Mouse (Mus musculus): ENCODE data around the gene Astn1. TPM values are rescaled to one million over a fixed set of nuclear protein-coding genes. Genes with fewer than 3 reads are reported as not detected.

The Astn1 gene
- polyA plus RNA-seq, 1 experiment from 2014 or later, result 59.6 TPM

DNA sequence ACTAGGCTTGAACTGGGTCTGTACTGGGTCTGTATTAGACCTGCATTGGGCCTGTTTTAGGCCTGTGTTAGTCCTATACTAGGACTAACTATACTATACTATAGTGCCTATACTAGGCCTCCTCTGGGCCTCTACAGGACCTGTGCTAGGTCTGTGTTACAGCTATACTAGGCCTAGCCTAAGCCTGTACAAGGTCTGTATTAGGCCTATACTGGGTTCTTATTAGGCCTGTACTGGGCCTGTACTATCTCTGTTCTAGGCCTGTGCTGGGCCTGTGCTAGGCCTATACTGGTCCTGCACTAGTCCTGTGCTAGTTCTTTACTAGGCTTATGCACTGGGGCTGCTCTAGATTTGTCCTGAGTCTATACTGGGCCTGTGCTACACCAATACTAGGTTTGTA is 90.6 kb downstream of the Astn1 start:
- Histone ChIP-seq H3K27ac (replicated peaks; ENCODE audit: low read depth, low read length) (no peak overlapping the region), H3K9me3 (ENCODE audit: control insufficient read depth, low read length) (no peaks in the 10 kb centered on the region)
- no peak for ATAC-seq (ENCODE audit: low FRiP score, low TSS enrichment)

DNA sequence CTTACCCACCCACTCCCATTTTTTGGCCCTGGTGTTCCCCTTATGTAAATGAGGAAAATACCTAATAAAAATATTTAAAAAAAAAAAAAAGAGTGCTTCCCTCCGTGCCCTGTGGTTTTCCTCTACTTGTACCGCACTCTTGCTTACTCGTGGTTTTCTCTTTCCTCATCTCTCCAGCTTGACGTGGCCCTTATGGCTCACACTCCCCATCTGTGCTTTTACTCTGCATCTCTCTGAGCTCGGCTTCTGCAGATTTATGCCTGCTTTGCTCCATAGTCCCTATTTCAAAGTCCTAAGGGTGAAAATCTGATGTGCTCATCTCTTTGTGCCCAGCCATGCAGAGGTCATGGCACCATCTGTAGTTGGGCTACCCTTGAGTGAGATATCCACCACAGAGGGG is 91.5 kb downstream of the Astn1 start:
- Histone ChIP-seq H3K4me2 (ENCODE audit: low read length) (no peak overlapping the region), H3K27me3 (ENCODE audit: control insufficient read depth, insufficient read depth, low read length) (no peaks in the 10 kb centered on the region), H3K9me3 (ENCODE audit: control insufficient read depth, low read length) (no peaks in the 10 kb centered on the region), H3K27ac (replicated peaks; ENCODE audit: low read depth, low read length) (no peak overlapping the region), H3K4me1 (ENCODE audit: control insufficient read depth, insufficient read depth, low read length) (no peaks in the 10 kb centered on the region), H3K9ac (replicated peaks; ENCODE audit: low read length) (no peak overlapping the region), H3K36me3 (ENCODE audit: control insufficient read depth, insufficient read depth, low read length) (no peaks in the 10 kb centered on the region), H3K4me3 (replicated peaks; ENCODE audit: low read depth, low read length) (no peak overlapping the region)
- no peak for ATAC-seq (ENCODE audit: low FRiP score, low TSS enrichment)
- DNase-seq, result no peak
- 97% methylated on average over 5 of the region's 5 CpGs for WGBS

More for the DNA sequence above, 90.6 kb downstream of the Astn1 start:
- H3K4me3 ChIP-seq (replicated peaks; ENCODE audit: low read depth, low read length), result no peak overlapping the region
- H3K27me3 ChIP-seq (ENCODE audit: control insufficient read depth, insufficient read depth, low read length), result no peaks in the 10 kb centered on the region
- no peaks in the 10 kb centered on the region for H3K4me1 ChIP-seq (ENCODE audit: control insufficient read depth, insufficient read depth, low read length)
- DNase-seq, result no peak
- no peak overlapping the region for H3K9ac ChIP-seq (replicated peaks; ENCODE audit: low read length)
- H3K4me2 ChIP-seq (ENCODE audit: low read length), result no peak overlapping the region
- no peaks in the 10 kb centered on the region for H3K36me3 ChIP-seq (ENCODE audit: control insufficient read depth, insufficient read depth, low read length)

DNA sequence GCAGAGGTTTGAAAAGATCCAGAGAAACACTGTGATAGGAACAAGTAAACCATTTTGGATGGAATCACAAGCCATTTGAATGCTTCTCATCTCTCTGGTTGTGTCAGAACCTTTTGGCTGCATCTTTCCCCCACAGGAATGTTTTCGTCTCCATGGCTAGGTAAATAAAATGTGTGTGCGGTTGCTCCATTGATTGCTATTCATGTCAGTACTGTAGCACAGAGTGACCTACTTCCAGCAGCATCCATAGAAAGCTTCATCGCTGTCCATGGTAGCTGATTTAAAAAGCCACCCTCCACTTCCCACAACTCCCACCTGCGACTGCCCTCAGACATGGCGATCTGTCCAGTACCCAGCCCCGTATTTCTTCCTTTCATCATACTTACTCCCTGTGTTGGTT is 101.9 kb downstream of the Astn1 start:
- Histone ChIP-seq H3K9me3 (ENCODE audit: control insufficient read depth, low read length) (no peaks in the 10 kb centered on the region), H3K4me3 (replicated peaks; ENCODE audit: low read depth, low read length) (no peak overlapping the region), H3K27me3 (ENCODE audit: control insufficient read depth, insufficient read depth, low read length) (no peaks in the 10 kb centered on the region), H3K4me2 (ENCODE audit: low read length) (no peak overlapping the region), H3K9ac (replicated peaks; ENCODE audit: low read length) (no peak overlapping the region), H3K36me3 (ENCODE audit: control insufficient read depth, insufficient read depth, low read length) (no peaks in the 10 kb centered on the region), H3K4me1 (ENCODE audit: control insufficient read depth, insufficient read depth, low read length) (0 out of 2 replicates have a peak, but pooled peaks cover 3% of the 10 kb centered on the region), H3K27ac (replicated peaks; ENCODE audit: low read depth, low read length) (no peak overlapping the region)
- ATAC-seq (ENCODE audit: low FRiP score, low TSS enrichment) (no peak), DNase-seq (no peak)
- 81% methylated on average over 6 of the region's 6 CpGs for WGBS

DNA sequence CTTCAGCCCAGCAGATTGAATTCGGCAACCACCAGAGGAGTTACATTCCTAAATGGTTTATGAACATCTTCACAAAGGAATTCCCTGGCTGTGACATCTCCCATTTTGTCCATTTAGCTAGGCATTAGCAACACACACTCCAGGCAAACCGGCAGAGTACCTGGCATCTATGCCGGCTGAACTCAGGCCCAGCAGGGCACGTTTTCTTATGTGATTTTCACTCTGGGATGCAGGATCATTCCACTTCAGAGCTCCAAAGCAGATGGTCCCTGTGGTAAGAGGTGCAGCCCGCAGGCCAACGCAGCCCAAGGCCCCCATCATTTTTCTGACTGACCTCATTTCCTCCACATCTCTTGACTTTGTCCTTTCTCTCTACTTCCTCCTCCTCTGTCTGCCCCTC is 103.2 kb downstream of the Astn1 start:
- 0 out of 2 replicates have a peak, but pooled peaks cover 3% of the 10 kb centered on the region for H3K4me1 ChIP-seq (ENCODE audit: control insufficient read depth, insufficient read depth, low read length)
- no peak overlapping the region for H3K27ac ChIP-seq (replicated peaks; ENCODE audit: low read depth, low read length)
- H3K27me3 ChIP-seq (ENCODE audit: control insufficient read depth, insufficient read depth, low read length), result no peaks in the 10 kb centered on the region
- ATAC-seq (ENCODE audit: low FRiP score, low TSS enrichment) (no peak), DNase-seq (no peak)
- no peak overlapping the region for H3K9ac ChIP-seq (replicated peaks; ENCODE audit: low read length)
- no peaks in the 10 kb centered on the region for H3K9me3 ChIP-seq (ENCODE audit: control insufficient read depth, low read length)
- no peaks in the 10 kb centered on the region for H3K36me3 ChIP-seq (ENCODE audit: control insufficient read depth, insufficient read depth, low read length)
- H3K4me2 ChIP-seq (ENCODE audit: low read length), result no peak overlapping the region
- 38% methylated on average over 6 of the region's 6 CpGs for WGBS
- H3K4me3 ChIP-seq (replicated peaks; ENCODE audit: low read depth, low read length), result no peak overlapping the region

DNA sequence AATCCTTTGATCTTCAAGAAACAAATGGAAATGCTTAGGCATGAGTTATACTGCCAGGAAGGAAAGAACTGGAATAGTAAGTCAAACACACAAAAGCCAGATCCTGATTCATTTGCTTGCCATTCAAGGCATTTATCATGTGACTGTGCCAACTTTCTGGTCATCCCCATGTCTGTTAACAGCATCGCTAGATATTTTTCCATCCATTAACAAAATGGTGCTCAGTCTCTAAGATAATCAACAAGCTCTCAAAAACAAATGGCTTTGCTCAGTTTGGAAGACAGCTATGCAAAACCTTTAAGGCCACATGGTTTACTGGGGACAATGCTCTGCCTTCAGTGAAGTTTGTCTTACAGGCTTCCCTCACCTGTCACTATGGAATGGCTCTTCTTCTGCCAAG is 115.8 kb downstream of the Astn1 start:
- Histone ChIP-seq H3K9ac (replicated peaks; ENCODE audit: low read length) (no peak overlapping the region), H3K36me3 (ENCODE audit: control insufficient read depth, insufficient read depth, low read length) (peaks cover 10% of the 10 kb centered on the region), H3K27ac (replicated peaks; ENCODE audit: low read depth, low read length) (no peak overlapping the region), H3K4me3 (replicated peaks; ENCODE audit: low read depth, low read length) (no peak overlapping the region), H3K9me3 (ENCODE audit: control insufficient read depth, low read length) (no peaks in the 10 kb centered on the region), H3K4me1 (ENCODE audit: control insufficient read depth, insufficient read depth, low read length) (no peaks in the 10 kb centered on the region), H3K27me3 (ENCODE audit: control insufficient read depth, insufficient read depth, low read length) (no peaks in the 10 kb centered on the region), H3K4me2 (ENCODE audit: low read length) (no peak overlapping the region)
- WGBS, result 93% methylated on average over 1 of the region's 1 CpGs
- DNase-seq (no peak), ATAC-seq (ENCODE audit: low FRiP score, low TSS enrichment) (no peak)

DNA sequence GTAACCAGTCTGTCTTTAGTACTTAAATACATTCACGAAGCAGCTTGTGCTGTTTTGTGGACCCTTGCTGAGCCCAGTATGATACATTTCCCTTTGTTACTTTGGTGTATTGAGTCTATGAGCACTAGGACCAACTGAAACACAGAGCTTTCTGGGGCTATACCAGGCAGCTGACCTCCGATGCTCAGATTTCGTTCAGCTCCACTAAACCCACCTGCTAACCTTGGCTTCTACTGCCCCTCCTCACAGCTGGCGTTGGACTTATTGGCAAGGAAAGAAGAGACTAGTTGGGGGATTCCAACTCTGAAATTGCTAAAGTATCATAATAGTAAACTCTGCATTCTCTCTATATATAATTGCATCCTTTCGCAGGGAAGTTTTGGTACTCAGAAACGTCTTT is 118.2 kb downstream of the Astn1 start:
- DNase-seq (no peak), ATAC-seq (ENCODE audit: low FRiP score, low TSS enrichment) (no peak)
- Histone ChIP-seq H3K9ac (replicated peaks; ENCODE audit: low read length) (no peak overlapping the region), H3K4me3 (replicated peaks; ENCODE audit: low read depth, low read length) (no peak overlapping the region), H3K4me2 (ENCODE audit: low read length) (no peak overlapping the region), H3K27ac (replicated peaks; ENCODE audit: low read depth, low read length) (no peak overlapping the region), H3K4me1 (ENCODE audit: control insufficient read depth, insufficient read depth, low read length) (no peaks in the 10 kb centered on the region), H3K9me3 (ENCODE audit: control insufficient read depth, low read length) (no peaks in the 10 kb centered on the region), H3K36me3 (ENCODE audit: control insufficient read depth, insufficient read depth, low read length) (no peaks in the 10 kb centered on the region), H3K27me3 (ENCODE audit: control insufficient read depth, insufficient read depth, low read length) (no peaks in the 10 kb centered on the region)
- 84% methylated on average over 6 of the region's 6 CpGs for WGBS

DNA sequence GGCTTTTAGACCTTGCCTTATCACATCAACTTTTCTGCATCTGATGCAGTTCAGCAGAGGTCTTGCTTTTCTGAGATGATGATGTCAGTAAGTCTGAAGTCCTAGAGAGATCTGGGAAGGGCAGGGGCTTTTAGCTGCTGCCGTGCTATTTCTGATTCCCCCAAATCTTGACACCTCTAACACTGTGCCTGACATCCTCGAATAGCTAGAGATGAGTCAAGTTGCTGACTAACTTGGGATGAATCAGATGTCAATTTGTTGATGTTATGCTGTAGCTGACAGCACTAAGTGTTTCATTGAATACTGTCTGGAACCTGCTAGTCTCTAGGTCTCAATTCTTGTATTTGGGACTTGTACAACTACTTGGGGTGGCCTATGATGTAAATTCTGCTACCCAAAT is 121.7 kb downstream of the Astn1 start:
- Histone ChIP-seq H3K9me3 (ENCODE audit: control insufficient read depth, low read length) (no peaks in the 10 kb centered on the region), H3K4me3 (replicated peaks; ENCODE audit: low read depth, low read length) (no peak overlapping the region), H3K36me3 (ENCODE audit: control insufficient read depth, insufficient read depth, low read length) (no peaks in the 10 kb centered on the region), H3K27ac (replicated peaks; ENCODE audit: low read depth, low read length) (no peak overlapping the region), H3K4me1 (ENCODE audit: control insufficient read depth, insufficient read depth, low read length) (peaks cover 4% of the 10 kb centered on the region), H3K4me2 (ENCODE audit: low read length) (no peak overlapping the region), H3K9ac (replicated peaks; ENCODE audit: low read length) (no peak overlapping the region), H3K27me3 (ENCODE audit: control insufficient read depth, insufficient read depth, low read length) (no peaks in the 10 kb centered on the region)
- 92% methylated on average over 2 of the region's 2 CpGs for WGBS
- ATAC-seq (ENCODE audit: low FRiP score, low TSS enrichment), result no peak
- DNase-seq, result no peak

DNA sequence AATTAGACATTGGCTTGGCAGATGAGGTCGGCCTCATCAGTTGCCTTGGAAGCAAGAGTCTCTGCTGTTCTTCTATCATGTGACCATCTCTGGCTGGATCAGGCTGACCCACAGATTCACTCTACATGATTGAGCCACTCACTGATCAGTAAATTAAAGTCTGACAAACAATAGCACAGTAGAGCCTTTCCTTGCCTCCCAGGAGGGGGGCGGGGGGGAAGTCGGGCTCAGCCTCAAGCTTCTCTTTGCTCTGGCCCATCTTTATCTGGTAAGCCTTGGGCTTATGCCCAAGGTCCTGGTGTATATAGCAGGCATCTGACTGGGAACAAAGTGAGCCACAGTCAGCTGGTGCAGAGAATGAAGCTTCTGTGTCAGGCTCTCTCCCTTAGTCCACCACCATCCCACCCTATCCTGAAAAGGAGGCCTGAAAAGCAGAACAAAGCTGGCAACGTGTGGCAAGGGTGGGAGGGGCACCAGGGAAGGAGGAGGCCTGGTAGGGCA is 127.5 kb downstream of the Astn1 start:
- Histone ChIP-seq H3K4me3 (replicated peaks; ENCODE audit: low read depth, low read length) (no peak overlapping the region), H3K27ac (replicated peaks; ENCODE audit: low read depth, low read length) (peak overlapping the region; percentile 53), H3K4me2 (ENCODE audit: low read length) (no peak overlapping the region), H3K4me1 (ENCODE audit: control insufficient read depth, insufficient read depth, low read length) (peaks cover 19% of the 10 kb centered on the region), H3K36me3 (ENCODE audit: control insufficient read depth, insufficient read depth, low read length) (no peaks in the 10 kb centered on the region), H3K9ac (replicated peaks; ENCODE audit: low read length) (no peak overlapping the region), H3K9me3 (ENCODE audit: control insufficient read depth, low read length) (no peaks in the 10 kb centered on the region), H3K27me3 (ENCODE audit: control insufficient read depth, insufficient read depth, low read length) (no peaks in the 10 kb centered on the region)
- peak; percentile 50 for DNase-seq
- ATAC-seq (ENCODE audit: low FRiP score, low TSS enrichment), result peak; percentile 82
- 11% methylated on average over 4 of the region's 4 CpGs for WGBS

DNA sequence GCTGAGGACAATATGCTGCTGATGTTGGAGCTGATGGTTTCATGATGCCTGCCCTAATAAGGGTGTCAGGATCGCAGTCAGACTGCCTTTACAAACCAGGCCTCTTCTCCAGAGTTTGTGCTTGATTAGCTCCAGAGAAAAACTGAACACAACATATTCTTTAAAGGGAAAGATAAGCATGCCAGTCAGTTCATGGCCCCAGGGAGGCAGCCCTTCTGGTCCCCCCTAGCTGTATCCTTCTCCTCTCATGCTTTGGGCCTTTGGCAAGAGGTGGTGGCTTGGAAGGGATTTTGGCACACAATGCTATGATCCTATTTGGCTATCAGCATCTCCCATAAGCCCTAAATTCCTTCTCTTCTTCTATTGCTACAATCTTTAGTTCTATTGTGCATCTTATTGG is 128.1 kb downstream of the Astn1 start:
- Histone ChIP-seq H3K4me3 (replicated peaks; ENCODE audit: low read depth, low read length) (no peak overlapping the region), H3K9me3 (ENCODE audit: control insufficient read depth, low read length) (no peaks in the 10 kb centered on the region), H3K9ac (replicated peaks; ENCODE audit: low read length) (no peak overlapping the region), H3K27me3 (ENCODE audit: control insufficient read depth, insufficient read depth, low read length) (no peaks in the 10 kb centered on the region), H3K27ac (replicated peaks; ENCODE audit: low read depth, low read length) (peak overlapping the region; percentile 53), H3K36me3 (ENCODE audit: control insufficient read depth, insufficient read depth, low read length) (no peaks in the 10 kb centered on the region), H3K4me2 (ENCODE audit: low read length) (no peak overlapping the region), H3K4me1 (ENCODE audit: control insufficient read depth, insufficient read depth, low read length) (peaks cover 19% of the 10 kb centered on the region)
- WGBS, result 17% methylated on average over 1 of the region's 1 CpGs
- peak; percentile 32 for DNase-seq
- ATAC-seq (ENCODE audit: low FRiP score, low TSS enrichment), result no peak
